Mouse (Mus musculus) ES-CJ7 (cell line): Measurements from ENCODE around the gene Rnf130.

Experiments
- DNase-seq: peaks from one replicate; pipeline ENCODE4 v3.0.0; 2011; ENCODE audit warnings: low read depth, low spot score

The Rnf130 gene

GRCm38 (mm10) chr11:50138206-50138822, 113.2 kb downstream of the Rnf130 start:
- peak; percentile 31 for DNase-seq

- peak; percentile 85 for DNase-seq
Observed at GRCm38 (mm10) chr11:50139571-50139970, 114.4 kb downstream of the Rnf130 start.

- DNase-seq = no peak
Observed at GRCm38 (mm10) chr11:50145529-50145928, 120.4 kb downstream of the Rnf130 start.

- DNase-seq = no peak
Observed at GRCm38 (mm10) chr11:50146121-50146520, 121.0 kb downstream of the Rnf130 start.

GRCm38 (mm10) chr11:50147267-50147957, 122.3 kb downstream of the Rnf130 start:
- DNase-seq = no peak

- DNase-seq = no peak
Observed at GRCm38 (mm10) chr11:50147958-50148476, 122.9 kb downstream of the Rnf130 start.

GRCm38 (mm10) chr11:50149200-50149599, 124.1 kb downstream of the Rnf130 start:
- DNase-seq = no peak

GRCm38 (mm10) chr11:50149603-50150150, 124.5 kb downstream of the Rnf130 start:
- no peak for DNase-seq

GRCm38 (mm10) chr11:50151374-50151773, 126.2 kb downstream of the Rnf130 start:
- DNase-seq = no peak

- no peak for DNase-seq
Observed at GRCm38 (mm10) chr11:50154166-50154565, 129.0 kb downstream of the Rnf130 start.
